Mouse (Mus musculus) frontal cortex, postnatal 10 days (tissue): ENCODE data around the gene Zkscan5.
A peak's percentile ranks its signal among the peaks of the same experiment; 100 is the strongest.
"Not testable (repeated sequence)": the region's sequence is repeated elsewhere in the genome, so short reads cannot be mapped to it uniquely, and the experiment has no call there.

Source experiments
- DNase-seq, 2 experiments: peaks; one replicate each; pipeline ENCODE4 v3.0.0; 2022; ENCODE audit warnings: low spot score in 2 of 2, mixed read lengths in 1 of 2

The Zkscan5 gene

DNA sequence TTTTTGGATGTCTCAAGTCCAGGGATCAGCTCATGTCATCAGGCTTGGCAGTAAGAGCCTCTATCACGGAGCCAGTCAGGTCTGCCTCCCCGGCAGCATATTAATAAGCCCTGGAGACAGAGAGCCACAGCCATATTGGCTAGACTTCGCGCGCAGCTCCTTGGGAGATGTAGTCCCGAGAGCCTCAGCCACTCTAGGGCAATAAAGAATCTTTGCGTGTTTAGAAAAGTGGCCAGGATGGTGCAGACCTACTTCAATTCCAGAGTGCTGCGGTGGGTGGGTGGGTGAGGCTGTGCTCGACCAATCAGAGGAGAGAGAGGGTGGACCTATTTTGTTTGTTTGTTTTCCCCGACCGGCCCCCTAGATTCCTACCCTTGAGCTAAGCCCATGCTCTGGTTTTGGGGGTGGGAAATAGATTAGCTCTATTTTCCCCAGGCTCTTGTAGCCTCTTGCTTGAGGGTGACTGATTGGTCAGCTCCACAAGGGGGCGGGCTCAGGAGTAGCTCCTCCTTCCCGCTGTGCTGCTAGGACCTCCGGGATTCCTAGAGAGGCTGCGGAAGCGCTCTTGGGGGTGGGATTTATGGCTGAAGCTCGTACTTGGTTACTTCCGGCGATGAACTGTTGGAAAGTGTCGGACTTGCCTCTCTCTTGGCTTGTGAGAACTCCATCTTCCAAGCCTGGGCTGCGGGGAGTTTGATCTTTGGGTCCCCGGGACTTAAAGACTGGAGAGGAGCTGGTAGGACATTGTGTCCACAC, at the start of gene Zkscan5:
Gene Zkscan5, plus strand, starts transcription at position 627 of the 756 bp plus-strand sequence.
- peak; percentile 97 to 98 for DNase-seq

GRCm38 (mm10) chr5:145161361-145161760, 43.0 kb upstream of the Zkscan5 start:
- no peak for DNase-seq

DNA sequence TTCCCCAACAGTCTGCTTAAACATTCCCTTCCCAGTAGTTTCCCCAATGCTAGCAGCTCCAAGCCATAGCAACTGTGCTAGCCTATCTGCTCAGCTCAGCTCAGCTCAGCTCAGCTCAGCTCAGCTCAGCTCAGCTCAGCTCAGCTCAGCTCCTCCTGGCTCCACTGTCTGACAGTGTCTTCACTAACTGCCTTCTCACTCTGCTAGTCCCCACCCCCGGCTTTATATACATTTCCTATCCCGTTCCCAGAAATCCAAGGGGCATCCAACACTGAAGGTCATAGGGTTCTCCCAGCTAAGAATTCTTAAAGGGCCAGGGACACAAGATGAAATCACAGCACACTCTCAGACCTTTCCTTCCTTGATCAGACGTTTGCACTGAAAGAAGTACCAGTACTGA, 39.7 kb upstream of the Zkscan5 start:
- DNase-seq: no peak

DNA sequence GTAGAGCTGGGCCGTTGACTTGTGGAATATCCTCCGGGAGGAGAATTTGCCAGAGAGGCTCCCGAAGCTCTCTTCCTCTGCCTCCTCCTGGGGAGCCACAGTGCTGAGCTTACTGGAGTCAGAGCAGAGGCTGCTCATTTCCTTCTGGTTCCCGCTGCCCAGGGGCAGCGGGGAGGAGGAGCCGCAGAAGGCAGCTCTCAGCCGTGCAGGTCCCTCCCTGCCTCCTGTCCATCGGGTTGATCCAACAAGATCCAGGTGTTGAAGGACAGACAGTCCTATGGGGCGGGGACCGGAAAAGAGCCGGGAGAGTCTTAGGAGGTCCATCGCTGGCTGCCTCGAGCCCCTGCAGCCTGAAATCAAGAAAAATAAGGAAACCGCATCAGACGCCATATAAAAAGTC, 39.2 kb upstream of the Zkscan5 start:
- DNase-seq: no peak

DNA sequence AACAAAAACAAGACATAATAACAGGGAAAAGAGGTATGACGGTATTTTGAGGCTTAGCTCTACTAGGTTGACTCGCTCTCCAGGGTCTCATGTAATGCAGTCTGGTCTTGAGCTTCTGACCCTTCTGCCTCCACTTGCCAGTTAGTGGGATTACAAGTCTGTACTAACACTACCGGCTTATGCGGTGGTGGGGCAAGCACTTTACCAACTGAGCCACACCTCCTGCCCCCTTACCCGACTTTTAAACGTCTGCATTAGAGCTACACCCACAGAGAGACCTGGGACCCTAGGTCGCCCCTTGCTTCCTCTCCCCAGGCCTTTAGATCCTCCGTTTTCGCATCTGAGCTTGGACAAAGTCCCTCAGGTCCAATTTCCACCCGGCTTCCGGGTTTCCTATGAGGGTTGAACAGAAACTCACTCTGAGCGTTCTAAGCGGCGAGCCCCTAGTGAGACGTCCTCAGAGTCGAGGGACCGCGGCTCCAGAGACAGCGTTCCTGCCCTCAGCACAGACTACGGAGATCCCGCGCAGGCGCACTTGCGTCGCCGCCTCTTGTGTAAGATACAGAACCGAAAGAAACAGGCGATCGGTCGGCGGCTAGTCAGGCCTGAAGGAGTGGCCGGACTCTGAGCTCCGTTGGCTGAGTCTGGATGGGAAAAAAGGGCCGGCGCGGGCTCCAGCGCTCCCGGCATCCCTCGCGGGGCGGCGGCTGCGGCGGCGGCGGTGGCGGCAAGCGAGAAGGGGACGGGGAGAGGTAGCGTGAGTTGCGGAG, 37.6 kb upstream of the Zkscan5 start, which contains the start of the genes Ptcd1 and Cpsf4:
Gene Ptcd1, minus strand, starts transcription at position 573 of the 770 bp plus-strand sequence.
Gene Cpsf4, plus strand, starts transcription at position 678 of the 770 bp plus-strand sequence.
- DNase-seq: peak; percentile 97

- no peak for DNase-seq
Measured at GRCm38 (mm10) chr5:145167306-145167661, 37.1 kb upstream of the Zkscan5 start.

GRCm38 (mm10) chr5:145178461-145178980, 25.8 kb upstream of the Zkscan5 start:
- no peak for DNase-seq

DNA sequence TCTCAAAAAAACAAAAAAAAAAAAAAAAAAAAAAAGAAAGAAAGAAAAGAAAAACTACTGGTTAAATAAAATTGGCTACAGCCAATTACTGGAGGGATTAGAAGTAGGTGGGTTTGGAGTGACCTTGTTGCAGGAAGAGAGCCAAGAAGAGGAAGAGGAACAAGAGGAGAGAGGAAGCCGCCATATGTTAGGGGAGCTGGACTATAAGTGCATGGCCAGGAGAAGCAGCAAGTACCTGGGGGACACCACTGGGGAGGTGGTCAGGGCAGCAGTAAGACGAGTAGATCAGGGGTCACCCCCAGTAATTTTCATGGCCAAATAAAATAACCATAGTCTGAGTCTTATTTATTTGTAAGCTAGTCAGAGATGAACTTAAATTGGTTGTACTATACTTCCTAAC, 19.1 kb upstream of the Zkscan5 start:
- no peak for DNase-seq

DNA sequence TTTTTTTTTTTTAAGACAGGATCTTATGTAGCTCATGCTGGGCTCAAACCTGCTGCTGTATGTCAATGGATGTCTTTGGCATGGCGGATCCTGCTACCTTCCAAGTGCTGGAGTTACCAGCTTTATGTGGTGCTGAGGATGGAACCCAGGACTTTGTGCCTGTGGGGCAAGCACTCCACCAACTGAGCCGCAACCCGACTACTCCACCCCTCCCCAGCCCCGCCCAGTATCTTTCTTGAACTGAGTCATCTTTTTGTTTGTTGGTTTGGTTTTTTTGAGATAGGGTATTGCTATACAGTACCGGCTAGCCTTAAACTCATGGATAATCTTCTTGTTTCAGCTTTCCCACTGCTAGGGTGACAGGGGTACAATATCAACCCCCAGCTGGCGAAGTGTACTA, 14.9 kb upstream of the Zkscan5 start:
- DNase-seq: no peak

DNA sequence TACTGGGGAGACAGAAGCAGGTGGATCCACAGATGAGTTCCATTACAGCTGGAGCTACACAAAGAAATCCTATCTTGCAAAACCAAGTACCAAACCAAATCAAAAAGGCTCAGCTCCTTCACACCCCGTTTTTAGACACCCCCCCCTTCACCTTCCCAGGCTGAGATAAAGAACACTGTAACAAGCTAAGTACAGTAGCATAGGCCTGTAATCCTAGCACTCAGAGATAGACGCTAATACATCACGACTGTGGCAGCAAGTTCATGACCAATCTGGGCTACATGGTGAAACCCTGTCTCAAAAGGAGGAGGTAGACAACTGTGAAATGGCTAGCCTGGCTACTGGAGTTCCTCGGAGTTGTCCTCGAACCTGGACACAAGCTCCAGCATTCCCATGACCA, 14.0 kb upstream of the Zkscan5 start:
- no peak for DNase-seq

DNA sequence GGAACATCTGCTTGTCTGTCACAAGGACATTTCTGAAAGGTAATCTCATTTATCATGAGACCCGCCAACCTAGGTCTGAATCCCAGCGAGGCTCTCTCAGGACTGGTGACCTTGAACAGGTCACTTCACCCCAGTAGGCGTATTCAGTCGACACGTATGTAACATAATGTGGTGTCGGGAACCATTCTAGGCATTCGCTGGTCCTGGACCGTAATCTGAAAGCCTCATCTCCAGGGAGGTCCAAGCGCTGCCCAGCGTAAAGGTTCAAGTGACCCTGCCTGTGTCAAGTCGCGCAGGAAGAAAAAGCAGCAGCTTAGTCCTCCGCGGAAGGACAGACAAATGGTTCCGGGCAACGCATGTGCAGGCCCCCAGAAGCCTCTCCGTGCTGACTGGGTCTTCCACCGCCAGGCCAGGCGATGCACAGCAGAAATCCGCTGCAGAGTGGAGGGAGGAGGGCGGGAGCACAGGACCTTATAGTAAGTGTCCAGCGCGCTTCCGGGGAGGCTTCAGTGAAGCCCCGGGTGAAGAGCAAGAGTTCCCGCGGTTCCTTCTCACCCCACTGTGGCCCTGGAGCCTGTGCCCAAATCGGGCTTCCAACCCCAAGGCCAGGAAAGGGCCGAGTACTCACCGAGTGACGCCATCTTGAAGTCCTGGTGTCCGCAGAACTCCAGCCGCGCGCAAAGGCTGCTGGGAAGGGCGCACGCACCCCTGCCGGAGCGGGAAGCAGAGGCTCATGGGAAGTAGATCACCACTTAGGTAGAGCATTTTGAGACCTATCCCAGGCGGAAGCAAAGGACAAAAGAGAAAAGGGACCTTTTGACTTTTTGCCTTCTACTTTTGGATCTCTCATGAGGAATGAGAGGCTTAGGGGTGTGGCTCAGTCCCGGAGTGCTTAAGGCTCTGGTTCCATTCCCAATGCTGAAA, 13.2 kb upstream of the Zkscan5 start:
- peak; percentile 84 to 86 for DNase-seq

GRCm38 (mm10) chr5:145191962-145192361, 12.4 kb upstream of the Zkscan5 start, which contains the start of gene Atp5j2:
TSS of gene Atp5j2 (minus strand) at chr5:145192062.
- DNase-seq: no peak

- DNase-seq: no peak
Measured at GRCm38 (mm10) chr5:145200387-145200786, 4.0 kb upstream of the Zkscan5 start.

- DNase-seq: peak; percentile 56 to 70
Measured at GRCm38 (mm10) chr5:145201321-145201991, 2.9 kb upstream of the Zkscan5 start, which contains the start of gene Zkscan14. TSS of gene Zkscan14 (minus strand) at chr5:145201868.

DNA sequence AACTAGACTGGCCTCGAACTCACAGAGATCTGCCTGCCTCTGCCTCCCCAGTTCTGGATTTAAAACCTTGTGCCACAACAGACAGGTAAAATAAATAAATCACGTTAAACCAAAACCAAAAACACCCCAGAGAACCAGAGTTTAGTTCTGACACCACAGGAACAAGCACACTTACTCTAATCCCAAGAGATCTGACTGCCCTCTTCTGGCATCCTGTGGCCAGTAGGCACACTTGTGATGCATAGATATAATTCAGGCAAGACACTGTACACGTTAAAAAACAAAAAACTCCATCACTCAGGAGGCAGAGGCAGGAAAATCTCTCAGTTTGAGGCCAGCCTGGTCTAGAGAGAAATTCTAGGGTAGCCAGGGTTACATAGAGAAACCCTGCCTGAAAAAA, 1.9 kb upstream of the Zkscan5 start:
- DNase-seq: no peak

- no peak for DNase-seq
Measured at GRCm38 (mm10) chr5:145205041-145205440, 679 bp downstream of the Zkscan5 start.

- DNase-seq: no peak
Measured at GRCm38 (mm10) chr5:145207385-145207784, 3.0 kb downstream of the Zkscan5 start.

DNA sequence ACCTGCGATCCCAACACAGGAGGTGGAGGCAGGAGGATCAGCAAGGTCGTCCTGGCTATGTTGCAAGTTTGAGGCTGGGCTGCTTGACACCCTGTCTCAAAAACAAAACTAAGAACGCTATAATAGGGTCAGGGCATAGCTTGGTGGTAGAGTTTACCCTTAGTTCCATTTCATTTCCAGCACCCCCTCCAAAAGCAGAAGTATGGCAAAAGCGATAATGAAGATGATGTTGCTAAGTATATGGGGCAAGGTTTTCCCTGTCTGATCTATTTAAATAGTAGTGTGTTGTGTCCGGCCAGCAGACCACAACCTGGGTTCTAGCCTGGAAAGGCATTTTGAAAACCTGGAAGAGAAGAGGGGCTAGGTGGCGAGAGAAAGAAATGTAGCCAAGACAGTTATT, 3.6 kb downstream of the Zkscan5 start:
- no peak for DNase-seq

DNA sequence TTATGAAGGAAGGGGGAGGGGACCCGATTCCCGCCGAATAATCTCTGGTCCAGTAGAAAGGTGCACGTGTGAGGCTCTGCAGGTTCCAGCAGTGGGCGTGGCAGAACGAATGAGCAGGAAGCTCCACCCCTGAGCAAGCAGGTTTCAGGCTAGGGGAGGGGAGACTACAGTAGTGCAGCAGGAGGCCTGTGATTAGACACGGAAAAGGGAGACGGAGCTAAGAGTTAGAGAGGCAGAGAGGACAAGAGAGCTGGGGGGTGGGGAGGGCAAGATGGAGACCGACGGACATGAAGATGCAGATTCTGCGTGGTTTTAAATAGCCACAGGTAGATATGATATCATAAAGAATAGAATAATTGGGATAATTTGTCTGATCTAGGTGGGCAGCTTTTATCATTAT, 4.0 kb downstream of the Zkscan5 start:
- DNase-seq: not testable (repeated sequence)

- no peak for DNase-seq
Measured at GRCm38 (mm10) chr5:145211340-145211739, 7.0 kb downstream of the Zkscan5 start.

DNA sequence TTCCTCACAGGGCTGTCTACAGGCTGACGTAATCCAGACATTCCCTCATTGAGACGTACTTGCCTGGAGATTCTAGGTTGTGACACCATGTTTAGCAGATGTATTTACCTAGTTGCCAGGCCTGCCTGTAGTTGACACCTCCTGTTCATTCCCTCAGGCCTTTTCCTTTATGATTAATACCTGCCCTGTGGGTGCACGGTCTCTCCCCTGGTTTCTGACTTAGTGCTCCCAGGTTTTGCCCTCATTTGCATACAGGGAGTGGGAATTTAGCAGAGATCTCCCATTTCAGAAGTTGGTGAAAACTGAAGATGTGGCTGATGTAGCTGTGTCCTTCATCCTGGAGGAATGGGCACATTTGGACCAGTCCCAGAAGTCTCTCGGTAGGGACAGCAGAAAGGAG, 7.9 kb downstream of the Zkscan5 start:
- DNase-seq: no peak
